Mouse (Mus musculus): ENCODE measurements at regions not wholly inside any gene's neighbourhood (a gene's known extent, or its start where the extent isn't known, plus 50 kb on each side); places are given as distances from the start of the nearest gene placed in this dataset.

GRCm38 (mm10) chr13:70979344-70979743 is 137.7 kb upstream of the Adamts16 start:
- DNase-seq = no peak

DNA sequence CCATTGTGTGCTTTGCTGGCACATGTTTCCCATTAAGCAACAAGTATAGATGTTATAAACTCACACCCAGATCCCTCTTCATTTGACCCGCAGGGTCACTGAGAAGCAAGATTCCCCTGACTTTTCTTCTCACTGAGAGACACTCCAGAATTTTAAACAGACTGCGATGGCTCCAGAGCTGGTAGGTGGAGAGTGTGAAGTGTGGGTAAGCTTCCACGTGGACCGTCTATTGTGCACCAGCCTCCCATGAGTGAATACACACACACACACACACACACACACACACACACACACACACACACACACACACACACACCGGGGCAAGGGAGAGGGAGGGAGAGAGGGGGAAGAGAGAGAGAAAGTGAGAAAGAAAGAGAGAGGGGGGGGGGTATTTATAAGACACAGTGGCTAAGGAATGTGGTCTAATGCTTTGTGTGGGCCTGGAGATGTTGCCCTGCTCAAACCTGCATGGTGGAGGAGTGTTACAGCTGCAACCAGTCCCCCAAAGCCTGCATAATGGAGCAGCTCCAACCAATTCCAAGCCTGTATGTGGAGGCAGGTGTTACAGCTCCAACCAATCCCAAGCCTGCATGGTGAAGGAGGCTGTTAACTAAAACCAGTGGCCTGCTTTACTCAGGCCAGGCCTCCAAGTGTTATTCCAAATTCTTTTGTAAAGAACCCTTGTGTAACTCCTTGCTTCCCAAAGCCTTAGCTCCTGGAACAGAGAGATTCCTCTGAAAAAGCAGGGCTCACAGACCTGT is 137.1 kb upstream of the Adamts16 start:
- DNase-seq = no peak

DNA sequence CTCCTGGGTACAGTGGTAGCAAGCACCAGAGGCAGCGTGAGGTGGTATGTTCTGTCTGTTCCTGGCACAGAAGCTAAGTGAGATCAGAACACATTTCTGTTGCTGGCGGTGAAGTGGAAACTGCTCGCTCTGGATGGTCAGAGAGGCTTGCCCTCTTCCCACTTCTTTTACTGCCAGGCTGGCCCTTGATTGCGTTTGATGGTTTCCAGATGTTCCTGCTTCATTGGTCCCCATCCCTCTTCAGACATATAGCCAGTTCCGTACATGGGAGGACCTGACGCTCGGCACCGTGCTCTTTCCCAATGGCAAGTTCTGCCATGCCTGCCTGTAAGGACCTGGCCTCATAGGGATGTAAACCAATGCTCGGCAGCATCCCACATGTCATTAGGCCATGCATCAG is 128.0 kb upstream of the Adamts16 start:
- DNase-seq = no peak

- no peak for DNase-seq
Observed at GRCm38 (mm10) chr13:70967781-70968180, 126.2 kb upstream of the Adamts16 start.

GRCm38 (mm10) chr13:70963384-70963783 is 121.8 kb upstream of the Adamts16 start:
- no peak for DNase-seq

- DNase-seq = no peak
Observed at GRCm38 (mm10) chr13:70934309-70935037, 92.9 kb upstream of the Adamts16 start.

GRCm38 (mm10) chr13:70913834-70914233 is 72.2 kb upstream of the Adamts16 start:
- DNase-seq = no peak

DNA sequence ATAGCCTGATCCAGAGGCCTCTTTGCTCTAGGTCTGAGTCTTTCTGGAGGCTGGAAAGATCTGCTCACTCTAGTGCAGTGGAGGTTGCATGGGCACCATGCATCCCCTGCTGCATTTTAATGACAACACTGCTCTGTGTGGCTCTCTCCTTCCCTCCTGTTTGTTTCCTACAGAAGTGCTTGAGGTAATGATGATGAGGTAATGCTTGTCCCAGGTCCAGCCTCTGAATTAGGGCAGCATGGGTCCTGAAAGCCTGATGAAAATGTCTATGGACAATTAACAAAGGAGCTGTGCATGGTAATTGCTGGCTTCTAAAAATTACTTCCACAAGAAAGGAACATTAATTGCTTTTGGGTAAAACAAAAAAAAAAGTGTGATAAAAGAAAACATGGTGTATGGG is 69.3 kb upstream of the Adamts16 start:
- no peak for DNase-seq

DNA sequence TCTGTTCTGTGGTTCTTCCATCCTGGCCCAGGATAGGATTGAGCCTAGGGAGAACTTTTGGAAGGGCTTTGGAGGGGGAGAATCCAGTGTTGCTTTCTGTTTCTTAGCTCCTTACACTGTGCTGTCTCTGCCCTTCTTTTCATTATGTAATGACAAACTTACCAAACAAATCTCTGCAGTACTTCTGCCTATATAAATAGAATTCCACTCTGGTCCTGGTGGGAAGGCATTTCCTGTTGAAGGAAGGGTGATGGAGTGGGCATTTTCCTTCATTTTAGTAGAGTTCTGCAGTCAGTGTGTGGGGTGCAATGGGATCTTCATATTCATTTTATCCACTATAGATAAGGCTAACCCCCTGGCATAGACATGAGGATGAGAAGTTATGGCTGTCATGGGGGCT is 63.2 kb upstream of the Adamts16 start:
- no peak for DNase-seq

- no peak for DNase-seq
Observed at GRCm38 (mm10) chr13:70903831-70904230, 62.2 kb upstream of the Adamts16 start.

DNA sequence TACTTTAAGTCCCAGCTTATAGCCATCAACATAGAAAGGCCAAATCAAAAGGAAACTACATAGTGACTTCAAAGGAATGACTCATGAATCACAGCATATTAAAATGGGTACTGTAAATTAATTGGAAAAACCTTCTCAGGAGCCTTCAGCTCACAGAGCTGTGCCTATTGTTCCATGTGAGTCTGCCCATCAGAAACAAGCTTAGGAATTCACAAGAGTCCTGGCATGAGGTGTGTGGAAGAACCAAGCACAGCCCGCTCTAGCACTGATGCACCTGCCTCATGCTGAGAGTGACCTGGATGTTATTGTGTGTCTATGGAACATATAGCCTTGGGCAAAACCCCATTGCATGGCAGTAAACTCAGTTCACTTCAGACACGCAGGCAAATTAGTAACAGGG is 61.5 kb upstream of the Adamts16 start:
- DNase-seq = no peak

- no peak for DNase-seq
Observed at GRCm38 (mm10) chr13:70902727-70903126, 61.1 kb upstream of the Adamts16 start.

GRCm38 (mm10) chr13:70891634-70892033 is 50.0 kb upstream of the Adamts16 start:
- no peak for DNase-seq
